Mouse (Mus musculus): ENCODE measurements around the gene Prr18.
"Not testable (repeated sequence)": the region's sequence is repeated elsewhere in the genome, so short reads cannot be mapped to it uniquely, and the experiment has no call there.

Gene Prr18

DNA sequence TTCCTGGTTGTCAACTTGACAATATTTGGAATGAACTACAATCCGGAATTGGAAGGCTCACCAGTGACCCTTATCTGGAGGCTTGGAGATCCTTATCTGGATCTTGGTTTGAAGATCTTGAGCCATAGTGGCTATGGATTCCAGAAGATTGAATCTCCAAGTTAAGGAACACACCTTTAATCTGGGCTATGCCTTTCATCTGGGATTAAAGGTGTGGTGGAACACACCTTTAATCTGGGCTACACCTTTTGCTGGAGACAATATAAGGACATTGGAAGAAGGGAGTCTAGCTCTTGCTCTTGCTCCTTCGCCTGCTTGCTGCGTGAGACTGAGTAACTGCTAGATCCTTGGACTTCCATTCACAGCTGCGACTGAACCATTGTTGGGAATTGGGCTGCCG lies at the start of gene Prr18:
Gene Prr18 (plus strand): TSS at position 301 of the 400 bp plus-strand sequence.
- not testable (repeated sequence) for DNase-seq (ENCODE audit: extremely low read depth, low read depth, low spot score)

- no peak for DNase-seq (ENCODE audit: extremely low read depth, low read depth, low spot score)
Observed at GRCm38 (mm10) chr17:8289993-8290679, 47.1 kb upstream of the Prr18 start.

GRCm38 (mm10) chr17:8290736-8291135 lies 46.5 kb upstream of the Prr18 start:
- DNase-seq (ENCODE audit: extremely low read depth, low read depth, low spot score), result no peak

GRCm38 (mm10) chr17:8295825-8296224 lies 41.4 kb upstream of the Prr18 start:
- no peak for DNase-seq (ENCODE audit: extremely low read depth, low read depth, low spot score)

DNA sequence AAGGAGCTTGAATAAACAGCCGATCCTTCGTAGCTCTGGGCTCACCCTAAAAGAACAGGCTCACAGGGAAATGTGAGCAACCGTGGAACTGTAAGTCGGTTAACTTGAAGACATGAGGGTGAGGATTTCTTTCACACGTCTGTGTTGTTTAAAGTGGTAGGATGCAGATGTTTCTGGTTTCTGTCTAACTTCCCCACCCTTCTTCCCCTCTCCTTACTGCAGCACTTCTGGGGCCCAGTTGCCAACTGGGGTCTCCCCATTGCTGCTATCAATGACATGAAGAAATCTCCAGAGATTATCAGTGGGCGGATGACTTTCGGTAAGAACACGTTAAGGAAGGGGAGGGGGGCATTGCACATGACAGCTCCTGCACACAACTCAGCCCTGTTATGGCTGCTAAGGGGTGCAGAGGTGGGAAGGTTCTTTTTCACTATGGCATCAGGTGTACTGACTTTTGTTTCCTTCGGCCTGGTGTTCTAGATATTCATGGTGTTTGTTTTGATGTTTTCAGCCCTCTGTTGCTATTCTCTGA lies 40.9 kb upstream of the Prr18 start:
- no peak for DNase-seq (ENCODE audit: extremely low read depth, low read depth, low spot score)

DNA sequence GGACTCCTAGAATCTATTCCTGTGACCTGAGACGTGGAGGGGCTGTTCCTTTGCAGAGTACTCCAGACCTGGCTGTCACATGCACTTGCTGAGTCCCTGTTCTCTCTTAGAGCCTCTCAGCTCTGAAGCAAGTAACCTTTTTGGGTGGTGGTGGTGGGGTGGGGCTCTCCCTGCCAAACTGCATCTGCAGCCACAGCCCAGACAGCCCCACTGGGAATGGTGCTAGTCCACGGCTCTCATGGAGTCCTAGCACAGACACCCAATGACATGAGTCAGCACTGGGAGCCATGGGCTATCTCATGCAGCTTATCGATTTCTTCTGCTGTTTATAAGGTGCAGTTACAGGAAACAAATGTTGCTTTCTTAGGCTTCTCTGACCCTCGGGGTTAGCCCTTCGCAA lies 39.5 kb upstream of the Prr18 start:
- no peak for DNase-seq (ENCODE audit: extremely low read depth, low read depth, low spot score)

DNA sequence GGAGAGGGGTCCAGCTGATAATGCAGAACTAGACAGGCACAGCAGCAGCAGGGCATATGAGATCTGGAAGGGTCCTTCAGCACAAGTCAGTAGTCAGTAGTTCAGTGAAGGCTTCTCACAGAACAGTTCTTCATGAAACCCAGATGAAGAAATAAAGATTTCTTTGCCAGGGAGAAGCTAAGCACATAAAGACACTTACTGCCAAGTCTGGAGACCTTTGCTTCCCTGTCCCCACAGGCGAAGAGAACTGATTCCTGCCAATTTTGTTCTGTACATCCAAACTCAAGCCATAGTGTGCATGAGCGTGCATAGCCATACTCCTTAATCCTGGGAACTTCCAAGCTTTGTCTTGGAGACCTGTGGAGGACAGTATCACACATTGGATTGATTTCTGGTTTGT lies 39.0 kb upstream of the Prr18 start:
- no peak for DNase-seq (ENCODE audit: extremely low read depth, low read depth, low spot score)

DNA sequence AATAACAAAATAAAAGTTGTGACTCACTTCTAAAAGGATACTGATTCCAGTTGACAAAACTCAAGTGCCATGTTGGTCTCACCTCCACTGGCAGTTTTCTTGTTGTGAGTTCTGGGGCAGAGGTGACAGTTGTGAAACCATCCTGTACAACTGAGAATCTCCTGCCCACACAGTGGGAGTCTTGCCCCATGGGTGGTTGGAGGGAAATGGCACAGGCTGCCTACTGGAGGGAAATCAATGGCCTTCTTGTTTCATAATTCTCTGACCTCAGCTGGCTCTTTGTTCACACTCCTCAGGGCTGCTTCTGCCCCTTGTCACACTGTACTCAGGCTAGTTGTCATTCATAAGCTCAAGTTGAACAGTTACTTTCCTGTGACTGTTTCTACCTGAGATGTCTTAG lies 37.7 kb upstream of the Prr18 start:
- peak; percentile 96 for DNase-seq (ENCODE audit: extremely low read depth, low read depth, low spot score)

GRCm38 (mm10) chr17:8301515-8301914 lies 35.7 kb upstream of the Prr18 start:
- no peak for DNase-seq (ENCODE audit: extremely low read depth, low read depth, low spot score)

DNA sequence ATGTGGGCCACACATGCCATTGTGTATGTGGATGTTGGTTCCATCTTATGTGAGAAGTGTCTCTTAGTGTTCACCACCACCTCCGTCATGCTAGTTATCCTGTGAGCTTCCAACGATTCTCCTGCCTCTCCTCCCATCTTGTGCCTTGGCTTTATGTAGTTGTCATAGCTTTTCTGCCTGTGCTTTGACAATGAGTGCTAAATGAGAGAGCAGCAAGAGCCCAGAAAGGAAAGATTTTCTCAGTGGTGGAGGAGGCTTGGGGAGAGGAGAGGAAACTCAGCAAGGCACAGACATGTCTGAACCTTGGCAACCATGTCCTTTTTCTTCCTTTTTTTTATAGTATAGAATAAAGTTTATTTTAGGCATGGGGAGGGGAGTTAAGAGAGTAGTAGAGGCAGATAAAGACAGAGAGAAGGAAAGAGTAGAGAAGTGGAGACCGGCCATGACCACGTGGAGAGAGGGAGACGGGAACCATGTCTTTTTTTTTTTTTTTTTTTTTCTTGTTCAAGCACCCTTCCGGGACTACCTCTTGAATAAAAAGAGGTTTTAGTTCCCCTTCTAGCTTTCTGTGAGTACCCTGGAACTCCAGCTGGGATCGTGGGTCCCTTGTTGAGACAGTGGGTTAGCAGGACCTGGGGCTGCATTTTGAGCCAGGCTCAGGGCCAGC lies 34.4 kb upstream of the Prr18 start:
- DNase-seq (ENCODE audit: extremely low read depth, low read depth, low spot score), result no peak

- no peak for DNase-seq (ENCODE audit: extremely low read depth, low read depth, low spot score)
Observed at GRCm38 (mm10) chr17:8303671-8304070, 33.6 kb upstream of the Prr18 start.

- DNase-seq (ENCODE audit: extremely low read depth, low read depth, low spot score), result no peak
Observed at GRCm38 (mm10) chr17:8305801-8306200, 31.5 kb upstream of the Prr18 start.

DNA sequence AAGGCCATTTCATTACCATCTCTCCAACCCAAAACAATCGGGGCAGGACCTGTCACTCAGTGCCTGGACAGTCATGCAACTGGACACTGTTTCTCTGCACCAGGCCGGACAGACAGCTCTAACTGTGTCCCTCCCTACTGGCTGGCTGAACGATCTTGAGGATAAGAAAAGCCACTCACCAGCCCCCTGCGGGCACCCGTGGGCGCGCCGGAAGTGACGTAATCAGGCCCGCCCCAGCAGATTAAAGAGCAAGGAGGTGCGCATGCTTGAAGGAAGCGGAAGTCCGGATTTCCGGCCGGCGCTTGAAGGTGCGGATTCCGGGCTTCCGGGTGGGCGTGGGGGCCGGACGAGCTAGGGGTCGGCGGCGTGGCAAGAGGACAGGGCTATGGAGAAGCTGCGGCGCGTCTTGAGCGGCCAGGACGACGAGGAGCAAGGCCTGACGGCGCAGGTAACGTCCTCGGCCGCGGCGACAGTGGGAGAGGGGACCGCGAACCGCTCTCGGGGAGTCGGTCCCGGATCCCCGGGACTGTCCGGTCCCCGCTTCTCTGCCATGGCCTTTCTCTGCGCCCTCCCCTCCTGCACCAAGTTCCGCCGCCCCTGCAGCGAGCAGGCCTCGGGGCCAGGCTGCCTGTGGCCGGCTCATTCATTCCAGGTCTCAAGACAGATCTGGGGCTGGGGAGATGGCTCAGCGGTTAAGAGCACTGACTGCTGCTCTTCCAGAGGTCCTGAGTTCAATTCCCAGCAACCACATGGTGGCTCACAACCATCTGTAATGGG lies 26.2 kb upstream of the Prr18 start, which contains the start of gene Sft2d1:
Gene Sft2d1 (plus strand): TSS at position 265 of the 777 bp plus-strand sequence.
- DNase-seq (ENCODE audit: extremely low read depth, low read depth, low spot score), result no peak

GRCm38 (mm10) chr17:8311751-8312150 lies 25.5 kb upstream of the Prr18 start:
- DNase-seq (ENCODE audit: extremely low read depth, low read depth, low spot score), result no peak

- DNase-seq (ENCODE audit: extremely low read depth, low read depth, low spot score), result no peak
Observed at GRCm38 (mm10) chr17:8313976-8314375, 23.3 kb upstream of the Prr18 start.

DNA sequence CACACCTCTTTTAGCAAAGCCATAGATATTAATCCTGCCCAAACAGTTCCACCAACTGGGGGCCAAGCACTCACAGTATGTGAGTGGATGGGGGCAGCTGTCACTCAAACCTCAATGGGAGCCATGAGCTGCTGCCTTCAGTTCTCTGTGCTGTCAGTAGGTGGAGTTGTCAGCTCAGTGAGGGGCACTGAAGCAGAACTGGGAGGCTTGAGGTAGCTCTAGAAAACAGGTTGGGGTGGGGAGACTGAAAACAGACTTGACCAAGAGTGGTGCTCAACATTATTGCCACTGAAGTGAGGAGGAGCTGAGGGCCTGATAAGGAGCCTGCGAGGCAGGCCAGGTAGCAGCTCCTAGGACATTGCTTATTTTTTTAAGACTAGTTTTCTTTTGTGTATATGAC lies 21.0 kb upstream of the Prr18 start:
- DNase-seq (ENCODE audit: extremely low read depth, low read depth, low spot score), result no peak

- DNase-seq (ENCODE audit: extremely low read depth, low read depth, low spot score), result not testable (repeated sequence)
Observed at GRCm38 (mm10) chr17:8326877-8327276, 10.4 kb upstream of the Prr18 start.

- DNase-seq (ENCODE audit: extremely low read depth, low read depth, low spot score), result no peak
Observed at GRCm38 (mm10) chr17:8328511-8329174, 8.6 kb upstream of the Prr18 start.

DNA sequence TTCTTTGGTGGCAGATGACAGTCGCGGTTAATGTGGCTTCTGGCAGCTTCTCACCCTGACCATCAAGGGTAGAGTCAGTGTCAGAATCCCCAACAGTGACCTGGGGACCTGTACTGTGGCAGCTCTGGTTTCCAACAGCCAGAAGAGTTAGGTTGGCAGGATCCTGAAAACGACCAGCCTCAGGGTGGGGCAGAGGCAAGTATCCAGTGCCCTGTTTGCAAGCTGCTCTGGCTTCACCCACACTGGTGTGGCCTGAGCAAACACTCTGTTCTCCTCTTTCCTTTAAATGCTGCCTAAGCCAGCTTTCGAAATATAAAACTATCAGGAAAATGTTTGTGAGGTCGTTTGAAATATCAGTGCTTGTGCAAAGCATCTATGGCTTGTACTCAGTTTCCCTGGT lies 6.7 kb upstream of the Prr18 start:
- no peak for DNase-seq (ENCODE audit: extremely low read depth, low read depth, low spot score)

- DNase-seq (ENCODE audit: extremely low read depth, low read depth, low spot score), result no peak
Observed at GRCm38 (mm10) chr17:8339666-8340374, 2.6 kb downstream of the Prr18 start.

Data from fat pad, adult 2 months (tissue).